Mouse (Mus musculus) C2C12 (cell line): ENCODE results near the gene G3bp1.

Experiments used
- CEBPB ChIP-seq: IDR thresholded peaks from one replicate; pipeline ENCODE4 v1.6.1; 2011; ENCODE audit warnings: low read depth, mild to moderate bottlenecking, control low read depth, moderate library complexity
- CTCF ChIP-seq: IDR thresholded peaks from one replicate; pipeline ENCODE4 v1.5.1; 2011; ENCODE audit not compliant: control insufficient read depth, insufficient read depth, insufficient read length
- MYOD1 ChIP-seq: IDR thresholded peaks from one replicate; pipeline ENCODE4 v1.6.1; 2011; ENCODE audit warnings: low read depth; ENCODE audit not compliant: control insufficient read depth, insufficient read length
- USF1 ChIP-seq: IDR thresholded peaks from one replicate; pipeline ENCODE4 v1.6.1; 2011; ENCODE audit warnings: low read depth, mild to moderate bottlenecking, control low read depth, moderate library complexity

DNA sequence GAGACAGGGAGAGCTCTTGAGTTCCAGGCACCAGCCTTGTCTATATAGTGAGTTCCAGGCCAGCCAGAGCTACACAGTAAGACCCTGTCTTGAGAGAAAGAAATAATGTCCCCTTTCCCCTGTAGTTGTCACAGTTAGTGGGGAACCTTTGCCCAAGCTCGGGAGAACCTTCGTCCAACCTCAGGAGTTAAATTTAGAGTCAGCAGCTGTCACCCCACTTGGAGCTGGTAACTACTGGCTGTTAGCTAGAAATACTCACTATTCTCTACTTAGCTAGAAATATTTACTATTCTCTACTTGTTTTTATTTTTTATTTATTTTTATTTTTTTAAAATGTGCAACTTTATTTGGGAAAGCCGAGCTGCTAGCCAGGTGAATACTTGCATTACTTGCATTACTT, 3.7 kb downstream of the G3bp1 start:
- no peak for TF ChIP-seq CTCF
- no peak for TF ChIP-seq MYOD1
- TF ChIP-seq CEBPB = no peak
- TF ChIP-seq USF1 = no peak
